Mouse (Mus musculus) naive thymus-derived CD4-positive, alpha-beta T cell, adult 2 months (primary cell): ENCODE data around the gene Sec24a.

Experiments used
- DNase-seq: peaks from one replicate; pipeline ENCODE4 v3.0.0-alpha.2; 2011; ENCODE audit warnings: low read depth

The Sec24a gene

DNA sequence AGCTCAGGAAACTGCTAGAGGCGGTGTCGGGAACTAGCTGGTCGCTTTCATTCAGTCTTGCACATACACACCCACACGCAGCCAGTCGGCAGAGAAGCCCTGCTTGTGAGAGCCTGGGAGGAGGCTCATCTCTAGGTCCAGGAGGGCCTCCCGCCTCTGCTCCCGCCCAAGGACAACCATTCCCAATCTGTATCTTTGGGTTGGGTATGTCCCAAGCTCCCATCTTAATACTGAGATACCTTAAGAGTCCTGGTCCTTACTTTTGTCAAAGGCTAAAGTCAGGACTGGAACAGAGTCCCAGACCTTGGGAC, 113.6 kb downstream of the Sec24a start:
- DNase-seq: peak; percentile 59

DNA sequence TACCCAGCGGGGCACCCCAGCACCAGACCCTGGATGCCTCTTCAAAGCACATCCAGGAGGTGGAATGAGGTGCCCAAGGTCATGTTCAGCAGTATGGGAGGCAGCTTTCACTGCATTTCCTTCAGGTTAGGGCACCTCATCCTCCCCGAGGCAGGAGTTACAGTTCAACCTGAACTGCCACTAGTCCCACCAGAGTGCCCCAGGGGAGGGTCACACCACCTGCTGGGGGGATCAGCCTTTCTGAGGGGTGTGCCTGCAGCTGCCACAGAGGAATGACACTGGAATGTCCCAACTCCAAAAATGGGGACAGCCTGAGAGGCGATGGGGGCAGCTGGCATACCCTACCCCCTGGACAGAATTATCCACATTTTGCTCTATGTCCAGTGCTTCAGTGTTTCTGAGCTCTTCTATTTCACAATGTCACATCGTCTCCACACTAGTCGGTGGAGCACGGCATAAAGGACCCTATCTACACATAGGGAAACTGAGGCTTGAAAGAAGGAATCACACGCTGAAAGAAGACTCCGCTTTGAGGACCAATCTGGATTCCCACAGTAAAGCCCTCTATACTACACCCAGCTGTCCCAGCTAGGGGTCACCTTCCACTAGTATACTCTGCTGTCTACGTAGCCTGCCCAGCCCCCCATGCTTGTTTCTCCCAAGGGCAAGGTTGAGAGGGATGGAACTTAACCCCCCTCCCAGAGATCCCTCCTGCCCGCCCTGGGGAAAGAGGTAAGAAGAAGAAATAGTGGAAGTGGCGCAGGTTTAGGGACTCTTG, 114.1 kb downstream of the Sec24a start:
- no peak for DNase-seq

GRCm38 (mm10) chr11:51648566-51648965, 114.9 kb downstream of the Sec24a start:
- no peak for DNase-seq

DNA sequence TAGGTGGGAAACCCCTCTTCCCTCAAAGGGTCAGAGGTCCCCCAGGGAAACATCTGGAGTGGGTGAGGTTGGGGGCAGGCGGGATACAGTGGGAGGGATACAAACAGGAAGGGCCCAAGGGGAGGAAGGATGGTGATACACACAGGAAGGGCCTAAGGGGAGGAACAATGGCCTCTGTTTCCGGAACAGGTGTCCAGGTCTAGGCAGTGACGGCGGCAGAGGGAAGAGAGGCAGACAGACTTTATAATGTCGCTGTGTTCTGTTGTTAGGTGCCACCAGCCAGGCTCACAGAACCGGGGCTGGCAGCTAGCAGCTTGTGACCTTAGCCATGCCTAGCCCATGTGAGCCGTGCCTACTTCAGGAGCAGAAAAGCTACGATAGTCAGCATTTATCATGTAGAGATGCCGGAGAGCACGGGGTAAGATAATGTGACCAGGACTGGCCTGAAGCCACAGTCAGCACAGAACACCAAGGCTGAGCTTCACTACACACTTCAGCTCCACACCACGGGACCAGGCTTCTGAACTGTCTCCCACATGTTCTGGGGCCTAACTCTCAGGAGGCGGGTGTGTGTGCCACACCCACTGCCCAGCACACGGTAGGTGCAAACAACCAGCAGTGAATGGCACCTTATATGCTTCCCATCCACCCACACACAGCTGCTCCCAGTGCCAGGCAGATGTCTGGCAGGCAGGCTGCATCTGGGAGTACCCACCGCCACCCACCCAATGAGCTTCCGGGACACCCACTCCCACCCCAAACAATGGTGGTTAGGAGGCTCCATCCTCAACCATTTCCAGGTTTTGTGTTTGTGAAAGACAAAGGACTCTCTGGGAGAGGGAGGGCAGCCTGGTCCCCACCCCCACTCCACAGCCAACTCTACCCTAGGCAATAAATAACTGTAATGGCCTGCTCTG, 116.4 kb downstream of the Sec24a start:
- no peak for DNase-seq

DNA sequence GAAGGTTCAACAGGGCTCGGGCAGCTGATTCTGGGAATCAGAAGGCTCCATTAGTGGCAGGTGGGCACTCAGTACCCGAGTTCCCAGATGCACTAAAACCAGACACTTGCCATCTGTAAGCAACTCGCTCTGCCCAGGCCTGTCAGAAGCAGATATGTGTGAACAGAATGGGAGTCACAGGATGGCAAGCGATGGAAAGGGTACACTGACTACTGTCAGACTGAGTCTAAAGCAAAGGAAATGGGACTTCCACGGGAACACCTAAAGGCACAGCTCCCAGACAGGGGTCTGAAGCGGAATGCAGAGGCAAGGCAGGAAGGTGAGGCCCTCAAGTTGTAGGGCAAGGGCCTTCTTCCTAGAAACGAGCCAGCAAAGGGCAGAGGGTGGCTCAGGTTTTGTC, 117.2 kb downstream of the Sec24a start:
- no peak for DNase-seq

GRCm38 (mm10) chr11:51645293-51645692, 118.1 kb downstream of the Sec24a start:
- DNase-seq: no peak

DNA sequence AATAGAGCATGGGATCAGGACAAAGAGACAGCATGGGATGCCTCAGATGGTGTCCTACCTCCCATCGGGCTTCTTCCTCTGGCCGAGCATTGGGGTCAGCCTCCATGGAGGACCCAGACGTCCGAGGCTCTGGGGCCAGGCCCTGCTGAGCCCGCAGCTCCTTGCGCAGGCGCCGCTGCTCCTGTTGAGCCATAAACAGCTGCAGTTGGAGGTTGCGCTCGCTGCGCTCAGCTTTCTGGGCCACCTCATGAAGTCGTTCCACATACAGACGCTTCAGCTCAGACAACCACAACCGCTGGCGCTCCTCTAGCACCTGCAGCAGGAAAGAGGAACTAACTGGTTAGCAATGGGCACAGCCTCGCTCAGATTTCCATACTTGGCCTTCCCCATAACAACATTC, 119.2 kb downstream of the Sec24a start:
- DNase-seq: peak; percentile 71

GRCm38 (mm10) chr11:51643761-51644160, 119.7 kb downstream of the Sec24a start:
- peak; percentile 55 for DNase-seq

DNA sequence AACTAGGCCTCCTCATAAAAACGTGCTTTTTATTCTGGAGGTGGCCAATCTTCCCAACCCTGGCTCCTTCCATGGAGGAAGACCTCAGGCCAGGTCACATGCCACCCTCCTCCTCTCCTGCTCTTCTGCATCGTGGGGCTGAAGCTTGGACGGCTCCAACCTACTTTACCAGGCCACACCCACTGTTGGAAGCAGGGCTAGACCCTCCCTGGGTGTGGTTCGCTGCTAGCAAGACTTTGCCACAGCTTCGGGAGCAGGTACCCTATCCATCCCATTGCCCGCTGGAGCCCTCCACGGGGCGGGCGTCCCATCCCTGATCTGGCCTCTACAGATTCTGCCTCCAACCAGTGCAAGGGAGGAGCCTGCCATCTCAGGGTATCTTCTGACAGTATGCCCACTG, 120.2 kb downstream of the Sec24a start:
- DNase-seq: no peak
